Mouse (Mus musculus) adrenal gland, adult 2 months (tissue): ENCODE measurements around the gene Gm4924. TPM values are rescaled to one million over a fixed set of nuclear protein-coding genes. Genes with fewer than 3 reads are reported as not detected.

Source experiments
- DNase-seq: peaks from one replicate; pipeline ENCODE4 v3.0.0; 2021
- long read RNA-seq: library from polyadenylated mRNA; stranded (forward); transcript quantifications from one replicate; pipeline ENCODE4 v2.0.0, GENCODE M21; 2021
- polyA plus RNA-seq: library from polyadenylated mRNA; depleted of rRNA; stranded (reverse); fragments of >200 nt; gene quantifications from 2 replicates; pipeline ENCODE4 v1.2.3, GENCODE M21; 2012; rRNA removed
- total RNA-seq, 2 experiments: library from RNA; stranded (reverse); gene quantifications; 2 replicates each; pipeline ENCODE4 v1.2.3; 2021

Gm4924 gene
- total RNA-seq (1 to 10 TPM; 2.8 to 5.7 TPM), polyA plus RNA-seq (0.12 TPM in 1 of 2 replicates, not detected in the other)
- long read RNA-seq, partial matches to known transcripts, result 0 of 3 reads
- long read RNA-seq, other reads (novel, unspliced or antisense), result 1 of 3 reads

- DNase-seq, result peak; percentile 84
Observed at GRCm38 (mm10) chr10:82354083-82355010, at the start of gene Gm4924. Gene Gm4924, plus strand, starts transcription at chr10:82354255.

GRCm38 (mm10) chr10:82316482-82316881, 37.6 kb upstream of the Gm4924 start, which contains the start of gene 4932415D10Rik:
Gene 4932415D10Rik, minus strand, starts transcription at chr10:82316582.
- no peak for DNase-seq

GRCm38 (mm10) chr10:82320134-82320533, 33.9 kb upstream of the Gm4924 start:
- no peak for DNase-seq

GRCm38 (mm10) chr10:82329826-82330225, 24.2 kb upstream of the Gm4924 start:
- no peak for DNase-seq

GRCm38 (mm10) chr10:82355401-82355800, 1.3 kb downstream of the Gm4924 start:
- DNase-seq, result no peak

- no peak for DNase-seq
Observed at GRCm38 (mm10) chr10:82361911-82362310, 7.9 kb downstream of the Gm4924 start.

GRCm38 (mm10) chr10:82382992-82383391, 28.9 kb downstream of the Gm4924 start:
- no peak for DNase-seq

- no peak for DNase-seq
Observed at GRCm38 (mm10) chr10:82409511-82409910, 55.5 kb downstream of the Gm4924 start.

- DNase-seq, result no peak
Observed at GRCm38 (mm10) chr10:82423631-82424030, 69.6 kb downstream of the Gm4924 start.

Other genes starting within 250 kb of the Gm4924 start
- gene AU041133, start 226.2 kb upstream of the Gm4924 start, total RNA-seq, result 1 to 10 TPM; 2.3 to 3.8 TPM
- 0.06 and 0.13 TPM in 2 replicates for gene AU041133, start 226.2 kb upstream of the Gm4924 start, polyA plus RNA-seq
- 1 to 10 TPM; 5.5 to 7.3 TPM for gene Zfp938, start 113.0 kb upstream of the Gm4924 start, total RNA-seq
- gene Zfp938, start 113.0 kb upstream of the Gm4924 start, polyA plus RNA-seq, result 0.19 and 0.30 TPM in 2 replicates
- gene 4932415D10Rik, start 37.7 kb upstream of the Gm4924 start, total RNA-seq, result not detected
- not detected in 2 replicates for gene 4932415D10Rik, start 37.7 kb upstream of the Gm4924 start, polyA plus RNA-seq
- not detected for gene Gm1553, start 138.4 kb downstream of the Gm4924 start, total RNA-seq
- gene Gm1553, start 138.4 kb downstream of the Gm4924 start, polyA plus RNA-seq, result not detected in 2 replicates